Mouse (Mus musculus): ENCODE data around the gene Nsun4.

Nsun4 gene

GRCm38 (mm10) chr4:115987436-115987835, 66.2 kb downstream of the Nsun4 start:
- in situ Hi-C loops (cut with MboI, MseI) = loop anchor here (10.0 kb wide), 1 partner anchor 253 kb away; the partner anchor contains the start of gene Efcab14

- in situ Hi-C loops (cut with MboI, MseI) = loop anchor here (5.0 to 10.0 kb wide), 2 partner anchors 83 to 250 kb away; partner anchors contain the start of gene Efcab14
Observed at GRCm38 (mm10) chr4:115984967-115985366, 68.7 kb downstream of the Nsun4 start.

- in situ Hi-C loops (cut with MboI, MseI) = loop anchor here (5.0 to 10.0 kb wide), 2 partner anchors 82 to 249 kb away; partner anchors contain the start of gene Efcab14
Observed at GRCm38 (mm10) chr4:115984111-115984510, 69.6 kb downstream of the Nsun4 start.

Data from T-helper 2 cell (primary cell).